ENCODE assay signal across 23 mouse cellular contexts in the genomic region with DNA sequence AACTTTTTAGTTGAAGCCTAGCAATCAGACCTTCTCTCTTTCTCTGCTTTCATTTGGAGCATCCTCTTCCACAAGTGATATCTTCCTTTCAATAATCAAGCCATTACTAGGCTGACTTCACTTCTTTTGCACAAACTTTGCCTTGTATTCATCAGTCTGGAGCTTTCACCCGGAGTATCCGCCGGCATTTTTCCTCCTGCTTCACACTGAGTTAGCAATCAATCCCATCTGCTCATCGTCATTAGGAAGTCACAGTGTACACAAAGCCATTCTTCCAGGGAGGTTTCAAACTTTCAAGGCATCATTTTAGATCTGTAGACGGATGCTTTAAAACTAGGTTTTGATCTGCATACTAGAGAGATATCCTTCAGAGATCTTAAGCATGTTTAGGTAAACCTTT.
A peak's percentile ranks its signal among the peaks of the same experiment; 100 is the strongest.
DNase-seq lines count a peak whose midpoint lies in the region; ATAC-seq lines count a peak whose summit lies in the region.
"Had no signal": no experiment of that assay in that cellular context is flagged by ENCODE, and none has a peak within 500 bp of the region (broad histone marks: within the 10 kb centered on the region; RNA-seq: fewer than 3 reads in every experiment).

No protein-coding gene starts in this region.

- H3K9ac ChIP-seq in forebrain, embryonic 11.5 days (ENCODE audit: low read length): no peak overlapping the region
- no peak overlapping the region for H3K9ac ChIP-seq in forebrain, embryonic 15.5 days (replicated peaks)
- H3K9ac ChIP-seq in midbrain, embryonic 11.5 days (ENCODE audit: low read length): no peak overlapping the region
- no peak overlapping the region for H3K9ac ChIP-seq in midbrain, embryonic 16.5 days (ENCODE audit: low read depth, low read length)
- H3K9ac ChIP-seq: limb, embryonic 15.5 days; liver, embryonic 15.5 days had no signal

- DNase-seq in forebrain, embryonic 11.5 days (ENCODE audit: low spot score): no peak
- DNase-seq in midbrain, embryonic 11.5 days (ENCODE audit: low spot score, missing footprints): peak; percentile 82
- DNase-seq in brain, adult 2 months (ENCODE audit: low read depth, low spot score): peak; percentile 30
- DNase-seq in embryo, embryonic 10.5 days (ENCODE audit: low spot score): peak; percentile 55
- no peak for DNase-seq in heart, embryonic 10.5 days (ENCODE audit: low spot score)
- DNase-seq in kidney, postnatal 4 days: no peak
- DNase-seq: adrenal gland, postnatal 36 days; B cell, adult 2 months; gastrocnemius, postnatal 10 days; kidney, adult 18-20 months; left cerebral cortex, postnatal 4 days; lung, postnatal 4 days; thymus, postnatal 14 days had no signal

- H3K9me3 ChIP-seq in forebrain, embryonic 11.5 days (ENCODE audit: control insufficient read depth, low read length): no peaks in the 10 kb centered on the region
- no peaks in the 10 kb centered on the region for H3K9me3 ChIP-seq in forebrain, embryonic 15.5 days
- no peaks in the 10 kb centered on the region for H3K9me3 ChIP-seq in midbrain, embryonic 11.5 days (ENCODE audit: control insufficient read depth, low read length)
- H3K9me3 ChIP-seq in midbrain, embryonic 16.5 days (replicated peaks; ENCODE audit: control insufficient read depth, low read length, poor library complexity, severe bottlenecking): no peaks in the 10 kb centered on the region
- no peaks in the 10 kb centered on the region for H3K9me3 ChIP-seq in heart, embryonic 10.5 days
- H3K9me3 ChIP-seq: limb, embryonic 15.5 days; liver, embryonic 15.5 days had no signal

- H3K27ac ChIP-seq in forebrain, embryonic 11.5 days (ENCODE audit: low read depth, low read length): no peak overlapping the region
- H3K27ac ChIP-seq in forebrain, embryonic 15.5 days (replicated peaks): no peak overlapping the region
- no peak overlapping the region for H3K27ac ChIP-seq in midbrain, embryonic 11.5 days (ENCODE audit: low read depth, low read length)
- H3K27ac ChIP-seq in midbrain, embryonic 16.5 days (ENCODE audit: low read length): no peak overlapping the region
- H3K27ac ChIP-seq in heart, embryonic 10.5 days: no peak overlapping the region
- H3K27ac ChIP-seq: kidney, postnatal 0 days; limb, embryonic 15.5 days; liver, embryonic 15.5 days had no signal

- no peak overlapping the region for H3K4me3 ChIP-seq in forebrain, embryonic 11.5 days (ENCODE audit: low read depth, low read length)
- H3K4me3 ChIP-seq in forebrain, embryonic 15.5 days: no peak overlapping the region
- no peak overlapping the region for H3K4me3 ChIP-seq in midbrain, embryonic 11.5 days (ENCODE audit: low read depth, low read length)
- H3K4me3 ChIP-seq in midbrain, embryonic 16.5 days (ENCODE audit: low read depth, low read length): no peak overlapping the region
- H3K4me3 ChIP-seq in heart, embryonic 10.5 days: no peak overlapping the region
- H3K4me3 ChIP-seq: limb, embryonic 15.5 days; liver, embryonic 15.5 days had no signal

- H3K36me3 ChIP-seq in forebrain, embryonic 11.5 days (ENCODE audit: control insufficient read depth, insufficient read depth, low read length): no peaks in the 10 kb centered on the region
- no peaks in the 10 kb centered on the region for H3K36me3 ChIP-seq in forebrain, embryonic 15.5 days
- H3K36me3 ChIP-seq in midbrain, embryonic 11.5 days (ENCODE audit: control insufficient read depth, insufficient read depth, low read length): no peaks in the 10 kb centered on the region
- H3K36me3 ChIP-seq in midbrain, embryonic 16.5 days (ENCODE audit: control insufficient read depth, insufficient read depth, low read length): no peaks in the 10 kb centered on the region
- H3K36me3 ChIP-seq in heart, embryonic 10.5 days: no peaks in the 10 kb centered on the region
- H3K36me3 ChIP-seq: G1E; limb, embryonic 15.5 days; liver, embryonic 15.5 days had no signal

- ATAC-seq in forebrain, embryonic 11.5 days (replicated peaks; ENCODE audit: low FRiP score): peak; percentile 60; the same call in 1 of the 2 replicates
- no peak; the same call in 1 of the 2 replicates for ATAC-seq in forebrain, embryonic 15.5 days (replicated peaks)
- ATAC-seq in midbrain, embryonic 11.5 days (ENCODE audit: low FRiP score): peak; percentile 57; the same call in 1 of the 2 replicates
- no peak for ATAC-seq in midbrain, embryonic 16.5 days
- ATAC-seq: inflammation-experienced regulatory T-cells, adult 6 months; Patski had no signal

- H3K4me2 ChIP-seq in forebrain, embryonic 11.5 days (ENCODE audit: low read depth, low read length, severe bottlenecking): no peak overlapping the region
- no peak overlapping the region for H3K4me2 ChIP-seq in forebrain, embryonic 15.5 days (replicated peaks)
- H3K4me2 ChIP-seq in midbrain, embryonic 11.5 days: no peak overlapping the region
- H3K4me2 ChIP-seq in midbrain, embryonic 16.5 days (ENCODE audit: low read length): no peak overlapping the region
- H3K4me2 ChIP-seq: heart, embryonic 11.5 days; limb, embryonic 15.5 days; liver, embryonic 15.5 days had no signal

- WGBS in forebrain, embryonic 11.5 days: 16% methylated on average over 5 of the region's 5 CpGs
- 9% methylated on average over 5 of the region's 5 CpGs for WGBS in forebrain, embryonic 15.5 days
- WGBS in midbrain, embryonic 11.5 days: 31% methylated on average over 5 of the region's 5 CpGs
- 15% methylated on average over 5 of the region's 5 CpGs for WGBS in midbrain, embryonic 16.5 days
- WGBS in heart, embryonic 10.5 days: 52% methylated on average over 5 of the region's 5 CpGs

- no peaks in the 10 kb centered on the region for H3K27me3 ChIP-seq in forebrain, embryonic 11.5 days (ENCODE audit: control insufficient read depth, insufficient read depth, low read length)
- H3K27me3 ChIP-seq in forebrain, embryonic 15.5 days: no peaks in the 10 kb centered on the region
- no peaks in the 10 kb centered on the region for H3K27me3 ChIP-seq in midbrain, embryonic 11.5 days (ENCODE audit: control insufficient read depth, insufficient read depth, low read length)
- H3K27me3 ChIP-seq in midbrain, embryonic 16.5 days (ENCODE audit: control insufficient read depth, insufficient read depth, low read depth, low read length): no peaks in the 10 kb centered on the region
- H3K27me3 ChIP-seq in heart, embryonic 10.5 days (ENCODE audit: insufficient read depth, poor library complexity, severe bottlenecking): no peaks in the 10 kb centered on the region
- H3K27me3 ChIP-seq: CH12.LX; limb, embryonic 15.5 days; liver, embryonic 15.5 days; Patski had no signal

- H3K4me1 ChIP-seq in forebrain, embryonic 11.5 days (replicated peaks; ENCODE audit: control insufficient read depth, insufficient read depth, low read length): no peaks in the 10 kb centered on the region
- peaks cover 12% of the 10 kb centered on the region for H3K4me1 ChIP-seq in forebrain, embryonic 15.5 days
- no peaks in the 10 kb centered on the region for H3K4me1 ChIP-seq in midbrain, embryonic 11.5 days (ENCODE audit: control insufficient read depth, insufficient read depth, low read length)
- H3K4me1 ChIP-seq in midbrain, embryonic 16.5 days (ENCODE audit: control insufficient read depth, insufficient read depth, low read length): no peaks in the 10 kb centered on the region
- no peaks in the 10 kb centered on the region for H3K4me1 ChIP-seq in heart, embryonic 10.5 days
- H3K4me1 ChIP-seq: limb, embryonic 15.5 days; liver, embryonic 15.5 days had no signal

Comparison
In these comparisons a context has a peak if more than half of its experiments do, and no peak if none do; other contexts are left out.
1. ATAC-seq: peak in forebrain, embryonic 11.5 days (single experiment) and midbrain, embryonic 11.5 days (single experiment); none in forebrain, embryonic 15.5 days (single experiment) and midbrain, embryonic 16.5 days (single experiment).
2. DNase-seq: peak in midbrain, embryonic 11.5 days (single experiment), brain, adult 2 months (single experiment) and embryo, embryonic 10.5 days (single experiment); none in forebrain, embryonic 11.5 days (single experiment), heart, embryonic 10.5 days (single experiment) and kidney, postnatal 4 days (0 of 2).